Mouse (Mus musculus) mesoderm, embryonic 11.5 days (tissue): ENCODE measurements around the gene Rpl23.

Experiments
- DNase-seq: peaks from one replicate; pipeline ENCODE4 v3.0.0-alpha.2; 2012; ENCODE audit warnings: low read depth, low spot score

Gene Rpl23

DNA sequence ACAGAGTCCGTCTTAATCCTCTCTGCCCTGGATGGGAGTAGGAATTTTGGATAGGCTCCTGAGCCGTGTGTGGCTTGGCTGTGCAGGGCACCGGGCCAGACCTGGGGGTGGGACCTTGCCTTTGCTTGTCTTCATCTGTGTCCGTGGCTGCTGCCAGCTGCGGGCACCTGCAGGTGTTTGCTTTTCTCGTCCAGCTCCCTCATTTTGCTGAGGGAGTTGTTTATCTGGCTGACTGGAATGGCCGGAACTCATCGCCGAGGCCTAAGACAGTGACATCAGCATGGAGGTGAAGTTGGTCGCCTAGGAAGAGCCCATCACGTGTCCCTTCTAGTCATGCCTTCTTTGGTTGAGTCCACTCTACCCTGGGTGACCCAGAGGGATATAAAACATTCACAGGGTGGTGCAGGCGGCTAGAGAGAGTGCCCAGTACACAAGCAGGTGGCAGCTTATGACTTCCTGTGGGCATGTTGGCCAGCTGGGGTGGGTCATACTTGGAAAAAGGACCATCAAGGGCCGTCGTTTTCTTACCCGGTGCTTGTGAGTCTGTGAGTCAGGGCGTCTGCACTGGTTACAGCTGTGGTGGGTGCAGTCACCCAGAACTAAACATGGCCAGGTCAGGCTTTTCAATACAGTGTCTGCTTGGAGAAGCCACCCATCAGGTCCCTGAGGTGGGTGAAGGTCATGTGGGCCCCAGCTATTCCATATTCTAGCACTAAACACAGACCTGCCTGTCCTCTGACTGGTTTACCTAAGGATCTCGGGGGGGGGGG lies 31.7 kb upstream of the Rpl23 start:
- DNase-seq = no peak

DNA sequence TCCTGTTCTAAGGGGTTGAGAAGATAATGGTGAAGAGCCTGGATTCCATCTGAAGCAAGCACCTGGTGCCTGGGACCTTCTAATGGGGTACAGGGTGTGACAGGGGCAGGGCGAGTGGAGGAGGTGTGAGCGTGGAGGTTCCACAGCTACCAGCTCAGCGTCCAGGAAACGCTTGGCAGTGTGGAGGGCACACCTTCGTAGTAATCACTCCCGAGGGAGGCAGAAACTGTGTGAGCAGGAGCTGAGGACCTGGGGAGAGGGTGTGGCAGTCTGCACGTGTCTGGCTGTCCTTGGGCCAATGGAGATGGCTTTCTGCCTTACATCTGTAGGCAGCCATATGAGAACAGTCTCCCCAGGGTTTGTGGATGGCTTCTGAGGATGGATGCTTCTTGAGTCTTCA lies 30.8 kb upstream of the Rpl23 start:
- DNase-seq = no peak

DNA sequence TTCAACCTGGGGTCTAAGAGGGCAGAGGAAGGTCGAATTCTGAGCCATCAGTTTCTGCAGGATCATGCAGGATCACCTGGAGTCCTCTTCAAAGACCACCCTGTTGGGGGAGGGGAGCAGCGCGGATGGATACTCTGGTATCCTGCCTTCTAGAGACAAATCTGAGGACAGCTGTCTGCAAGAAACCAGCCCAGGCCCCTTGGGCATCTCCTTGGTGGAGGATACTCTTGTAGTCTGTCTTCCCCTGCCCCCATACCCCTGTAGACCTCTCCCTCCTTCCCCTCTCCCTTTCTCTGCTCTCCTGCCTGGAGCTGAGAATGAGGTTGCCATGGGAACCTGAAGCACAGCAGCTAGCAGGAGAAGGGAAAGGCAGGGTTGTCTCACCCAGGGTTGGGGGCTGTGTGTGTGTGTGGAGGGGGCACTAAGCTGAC lies 30.3 kb upstream of the Rpl23 start:
- DNase-seq = peak; percentile 78

DNA sequence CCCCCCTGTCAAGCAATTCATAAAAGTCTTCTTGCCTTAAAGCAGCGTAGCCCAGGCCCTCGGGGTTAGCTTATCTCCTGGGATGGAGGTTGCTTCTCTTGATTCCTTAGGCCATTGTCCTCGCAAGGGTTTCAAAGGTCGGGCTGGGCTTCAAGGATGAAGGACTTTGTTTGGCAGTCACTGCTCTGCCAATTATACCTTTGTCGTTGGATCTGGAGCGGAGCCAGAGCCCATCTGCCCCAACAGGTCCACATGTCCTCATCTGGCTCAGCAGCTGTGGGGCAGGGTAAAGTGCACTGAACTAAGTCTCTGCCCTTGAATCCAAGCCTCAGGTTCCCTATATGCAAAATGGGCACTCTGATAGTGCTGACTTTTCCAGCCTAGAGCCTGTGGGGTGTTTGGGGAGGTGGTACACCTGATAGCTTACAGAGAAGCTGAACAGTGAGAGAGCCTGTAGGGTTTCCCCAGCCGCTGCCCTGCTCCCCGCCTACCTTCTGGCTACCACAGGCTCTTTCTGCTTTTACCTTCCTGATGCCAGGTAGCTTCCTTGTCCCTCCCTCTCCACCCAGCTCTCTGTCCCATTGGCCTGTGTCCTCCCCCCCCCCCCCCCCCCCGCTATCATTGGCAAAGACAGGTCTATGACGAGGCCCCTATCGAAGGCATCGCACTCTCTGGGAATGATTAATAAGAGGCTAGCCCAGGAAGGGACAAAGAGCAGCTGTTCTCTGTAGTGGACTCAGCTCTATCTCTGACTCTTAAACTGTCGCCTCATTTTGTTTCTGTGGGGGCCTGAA lies 29.5 kb upstream of the Rpl23 start:
- no peak for DNase-seq

DNA sequence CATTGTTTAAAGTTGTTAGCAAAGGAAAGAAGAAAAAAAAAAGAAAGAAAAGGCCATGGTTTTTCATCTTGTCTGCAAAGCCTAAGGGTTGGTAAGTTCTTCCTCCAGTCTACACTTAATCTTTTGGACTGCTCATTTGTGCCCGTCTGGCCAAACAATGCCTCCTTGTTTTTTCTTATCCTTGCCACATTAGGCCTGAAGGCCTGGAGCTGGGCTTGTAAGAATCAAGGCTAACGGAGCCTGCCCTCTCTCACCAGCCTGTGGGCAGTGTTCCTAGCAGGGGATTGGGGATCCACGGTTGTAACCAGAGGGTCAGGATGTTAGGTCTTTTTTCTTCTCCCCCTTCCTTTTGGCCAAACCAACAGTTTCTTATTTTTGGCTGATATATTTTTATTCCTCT lies 28.7 kb upstream of the Rpl23 start:
- DNase-seq = no peak

DNA sequence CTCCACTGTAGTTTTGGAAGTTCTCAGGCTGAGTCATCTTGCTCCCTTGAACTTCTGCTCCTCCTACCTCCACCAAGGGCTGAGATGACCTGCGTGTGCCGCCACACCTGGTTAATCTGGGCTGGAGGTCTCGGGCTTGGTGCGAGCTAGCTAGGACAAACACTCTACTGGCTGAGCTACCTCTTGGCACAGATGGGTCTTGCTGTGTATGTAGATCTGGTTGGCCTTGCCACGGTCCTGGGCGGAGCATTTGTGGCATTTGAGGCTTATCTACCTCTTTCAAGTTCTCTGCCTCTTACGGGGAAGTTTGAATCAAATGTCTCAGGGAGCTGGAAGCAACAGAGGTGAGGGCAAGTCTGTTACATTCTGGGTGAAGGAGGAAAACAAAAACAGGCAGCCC lies 28.1 kb upstream of the Rpl23 start:
- no peak for DNase-seq

DNA sequence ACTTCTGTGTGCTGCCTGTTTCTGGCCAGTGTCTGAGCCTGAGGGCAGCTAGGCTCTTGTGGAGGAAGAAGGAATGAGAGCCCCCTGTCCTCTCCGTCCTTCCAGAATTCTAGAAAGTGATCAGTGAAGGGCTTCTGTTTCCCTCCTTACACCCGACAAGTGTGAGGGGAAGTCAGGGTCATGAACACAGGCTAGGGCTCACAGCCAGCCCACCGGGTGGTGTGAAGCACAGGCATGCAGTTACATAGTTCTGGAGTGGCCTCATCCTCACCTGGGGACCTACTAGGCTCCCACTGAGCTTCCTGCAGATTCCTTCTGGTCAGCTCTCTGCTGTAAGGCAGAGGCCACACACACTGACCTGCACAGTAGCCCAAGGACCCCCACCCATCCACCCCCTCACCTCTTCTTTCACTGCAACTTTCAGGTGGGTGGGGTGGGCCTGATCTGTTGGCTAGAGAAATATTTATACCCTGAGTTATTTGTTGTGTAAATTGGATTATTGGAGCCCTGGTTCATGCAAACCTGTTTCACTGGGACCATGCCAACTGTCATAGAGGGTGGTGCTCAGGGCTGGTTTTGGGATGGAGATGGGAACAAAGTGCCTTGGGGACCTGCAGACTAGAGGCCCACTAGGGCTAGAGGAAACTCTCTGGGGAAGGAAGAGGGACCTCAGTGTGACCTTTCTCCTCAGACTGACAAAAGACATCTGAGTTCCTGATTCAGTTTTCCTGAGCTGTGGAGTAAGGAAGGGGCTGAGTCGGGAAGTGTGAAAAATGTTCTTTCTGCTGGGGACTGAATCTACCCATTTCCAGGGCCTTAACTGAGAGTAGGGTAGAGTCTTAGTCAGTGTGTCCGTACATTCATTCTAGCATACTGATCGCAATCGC lies 27.2 kb upstream of the Rpl23 start:
- DNase-seq = no peak

DNA sequence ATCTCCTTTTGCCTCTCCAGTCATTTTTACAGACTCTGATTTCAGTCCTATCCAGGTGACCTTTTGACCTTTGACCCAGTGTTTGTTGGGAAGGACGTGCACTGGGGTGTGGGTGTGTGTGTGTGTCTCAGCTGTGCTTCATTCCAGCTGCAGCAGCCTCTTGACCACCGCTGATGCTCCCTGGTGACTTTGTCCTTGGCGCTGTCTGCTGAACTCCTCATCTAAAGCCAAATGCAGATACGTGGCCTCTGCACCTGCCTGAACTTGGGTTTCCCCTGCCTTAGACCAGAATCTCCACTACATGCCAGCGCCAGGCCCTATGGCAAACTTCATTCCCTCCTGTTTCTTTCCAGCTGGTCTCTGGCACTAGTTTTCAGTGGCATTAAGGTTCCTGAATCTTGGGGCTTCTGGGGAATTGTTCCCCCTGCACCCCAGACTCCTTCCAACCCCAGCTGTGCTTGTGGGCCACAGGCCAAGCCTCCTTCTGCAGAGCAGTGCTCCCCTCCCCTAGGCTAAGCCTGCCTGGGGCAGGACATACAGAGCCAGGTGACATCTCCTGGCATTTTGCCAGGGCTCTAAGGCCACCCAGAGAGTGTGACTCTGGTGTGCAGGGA lies 26.5 kb upstream of the Rpl23 start:
- DNase-seq = no peak

DNA sequence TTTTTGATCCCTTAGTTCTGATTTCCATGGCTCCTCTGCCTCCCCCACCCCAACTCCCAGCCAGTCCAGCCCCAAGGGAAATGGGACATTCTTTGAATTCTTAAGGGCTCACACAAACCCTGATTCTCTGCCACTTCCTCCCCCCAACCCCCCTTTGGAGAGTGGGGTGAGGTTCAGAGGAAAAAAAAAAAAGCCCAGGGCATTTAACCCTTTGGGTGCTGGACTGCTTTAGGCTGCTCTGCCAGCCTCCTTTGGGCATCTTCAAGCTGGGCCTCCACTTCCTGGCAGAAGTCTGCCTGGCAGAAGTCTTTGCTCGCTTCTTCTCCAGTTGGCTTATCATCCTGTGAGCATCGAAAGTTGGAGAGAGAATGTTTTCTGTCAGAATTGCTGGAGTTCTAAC lies 25.9 kb upstream of the Rpl23 start:
- DNase-seq = peak; percentile 82

DNA sequence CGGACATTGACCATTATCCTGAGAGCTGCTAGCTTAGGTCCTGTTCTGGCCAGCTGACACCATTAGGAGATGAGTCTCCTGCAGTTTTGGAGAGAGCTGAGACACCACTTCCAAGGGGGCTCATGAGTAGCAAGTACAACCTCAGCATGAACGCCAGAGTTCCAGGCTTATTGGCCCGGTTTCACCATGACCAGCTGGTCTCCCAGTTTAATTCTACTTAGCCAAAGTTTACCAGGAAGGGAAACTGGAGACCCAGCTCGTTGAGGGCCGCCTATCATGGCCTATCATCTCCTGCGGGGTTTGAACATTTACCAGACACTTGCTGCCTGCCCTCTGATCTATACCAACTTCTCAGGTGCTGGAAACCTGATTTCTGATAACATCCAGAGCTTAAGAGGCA lies 25.4 kb upstream of the Rpl23 start:
- DNase-seq = no peak

DNA sequence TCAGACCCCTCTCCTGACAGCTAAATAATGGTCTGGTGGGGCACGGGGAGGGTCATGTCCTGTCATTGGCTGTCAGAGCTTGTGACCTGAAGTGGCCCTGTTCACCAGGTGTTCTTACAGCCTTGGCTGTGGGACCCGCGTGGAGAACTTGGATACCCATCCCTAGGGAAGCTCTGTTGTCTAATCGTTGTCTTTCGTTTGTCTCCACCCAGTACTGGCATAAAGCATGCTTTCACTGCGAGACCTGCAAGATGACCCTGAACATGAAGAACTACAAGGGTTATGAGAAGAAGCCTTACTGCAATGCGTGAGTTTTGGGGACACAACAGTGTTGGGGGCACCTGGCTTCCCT lies 24.4 kb upstream of the Rpl23 start:
- DNase-seq = no peak

DNA sequence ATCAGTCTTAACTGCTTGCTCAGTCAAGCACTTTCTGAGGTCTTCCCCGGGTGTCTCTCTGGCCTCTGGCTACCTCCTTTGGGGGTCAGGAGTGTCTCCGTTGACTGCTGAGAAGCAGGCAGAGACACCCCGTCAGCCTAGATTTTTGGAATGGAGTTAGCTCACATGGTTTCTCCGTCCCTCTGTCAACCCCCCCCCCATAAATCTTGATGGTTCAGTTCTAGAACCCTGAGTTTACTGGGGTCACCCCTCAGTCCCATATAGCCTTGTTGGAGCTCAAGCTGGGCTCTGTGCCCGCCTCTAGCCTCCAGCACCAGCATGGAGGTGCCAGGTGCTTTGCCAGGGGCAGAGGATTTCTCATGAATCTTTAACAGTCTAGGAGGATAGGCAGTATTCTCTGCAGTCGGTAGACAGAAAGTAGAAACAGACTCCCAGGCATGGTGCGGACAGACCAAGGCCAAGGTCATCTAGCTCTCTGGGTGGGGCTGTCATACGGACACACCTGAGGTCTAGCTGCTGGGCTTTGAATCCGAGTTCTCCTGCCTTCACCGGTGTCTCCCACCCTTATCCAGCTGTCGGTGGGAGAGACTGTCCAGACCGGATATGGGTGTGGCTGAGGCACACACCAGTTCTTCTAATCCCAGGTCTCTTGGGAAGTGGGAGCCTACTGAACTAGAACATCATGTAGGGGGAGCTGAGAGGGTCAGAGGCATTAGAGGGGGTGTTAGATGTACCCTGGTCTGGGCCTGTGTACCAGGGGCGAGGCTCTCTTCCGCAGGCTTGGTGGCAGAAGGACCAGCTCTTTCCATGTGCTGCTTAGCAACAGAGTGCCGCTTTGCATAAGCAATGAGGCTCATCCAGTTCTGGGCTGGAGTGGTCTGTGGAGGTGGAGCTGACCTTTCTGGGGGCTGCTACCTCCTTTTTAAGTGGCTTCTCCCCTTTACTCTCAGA lies 23.7 kb upstream of the Rpl23 start:
- DNase-seq = no peak

DNA sequence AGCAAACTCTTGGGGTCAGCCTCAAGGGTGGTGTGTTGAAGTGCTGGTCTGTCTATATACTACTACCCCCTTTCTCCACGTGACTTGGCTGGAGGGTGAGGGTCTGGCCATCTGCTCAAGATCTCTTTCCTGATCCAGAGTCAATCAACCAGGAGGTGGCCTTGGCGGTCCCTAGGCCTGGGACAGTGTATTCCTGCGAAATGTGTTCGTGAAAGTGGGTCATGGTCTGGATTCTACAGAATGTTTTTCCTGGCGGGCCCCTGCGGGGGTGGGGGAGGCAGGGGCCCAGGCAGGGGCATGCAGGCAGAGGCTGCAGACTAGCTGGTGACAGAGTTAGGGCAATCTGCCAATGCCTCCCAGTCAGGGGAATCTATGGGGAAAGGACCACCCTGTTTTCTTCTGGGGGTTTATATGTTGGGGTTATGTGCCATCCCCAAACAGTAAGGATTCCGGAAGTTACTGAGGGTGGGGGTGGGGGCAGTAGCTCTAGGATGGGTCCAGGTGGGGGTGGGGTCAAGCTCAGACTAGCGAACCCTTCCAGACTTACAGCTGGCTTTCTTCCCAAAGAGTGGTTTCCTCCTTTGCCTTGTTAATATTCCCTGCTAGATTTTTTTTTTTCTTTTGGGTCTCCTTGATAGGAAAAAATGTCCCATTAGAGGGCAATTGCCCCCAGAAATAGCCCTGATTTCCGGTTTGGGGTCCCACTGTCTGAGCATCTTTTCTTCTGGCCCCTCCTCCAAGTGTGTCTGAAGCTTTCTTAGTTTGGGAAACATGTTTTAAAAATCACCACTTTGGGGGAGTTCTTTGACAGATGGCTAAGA lies 22.8 kb upstream of the Rpl23 start:
- DNase-seq = no peak

DNA sequence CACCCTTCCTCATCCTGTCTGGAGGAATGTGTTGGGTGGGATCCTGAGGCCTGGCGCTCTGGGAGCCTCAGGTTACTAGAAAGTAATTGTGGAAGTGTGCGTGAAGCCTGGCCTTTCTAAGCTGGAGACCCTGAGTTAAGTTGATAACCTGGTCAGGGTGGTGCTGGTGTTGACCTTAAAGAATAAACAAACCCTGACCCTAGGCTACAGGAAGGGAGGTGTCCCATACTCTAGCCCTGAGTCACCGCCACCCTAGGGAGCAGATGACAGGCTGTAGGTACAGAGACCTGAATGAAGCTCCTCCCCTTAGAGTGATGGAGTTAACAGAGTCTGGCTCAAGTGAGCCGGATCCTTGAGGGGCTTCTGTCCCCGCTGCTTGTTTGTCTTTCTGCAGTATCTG lies 21.6 kb upstream of the Rpl23 start:
- DNase-seq = no peak

DNA sequence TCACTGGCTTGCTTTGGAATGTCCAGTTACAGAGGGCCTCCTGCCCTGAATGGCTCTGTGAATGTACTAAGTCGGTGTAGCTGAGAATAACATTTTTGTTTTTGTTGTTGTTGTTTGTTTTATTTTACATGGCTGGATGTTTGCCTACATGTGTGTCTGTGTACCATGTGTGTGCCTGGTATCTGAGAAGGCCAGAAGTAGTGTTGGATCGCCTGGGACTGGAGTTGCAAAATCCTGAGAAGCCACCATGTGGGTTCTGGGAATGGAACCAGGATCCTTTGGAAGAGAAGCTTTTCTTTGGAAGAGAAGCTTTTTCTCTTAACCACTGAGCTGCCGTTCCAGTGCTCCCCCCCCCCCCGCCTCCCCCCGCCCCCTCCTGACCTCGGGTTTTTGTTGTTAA lies 20.3 kb upstream of the Rpl23 start:
- no peak for DNase-seq

DNA sequence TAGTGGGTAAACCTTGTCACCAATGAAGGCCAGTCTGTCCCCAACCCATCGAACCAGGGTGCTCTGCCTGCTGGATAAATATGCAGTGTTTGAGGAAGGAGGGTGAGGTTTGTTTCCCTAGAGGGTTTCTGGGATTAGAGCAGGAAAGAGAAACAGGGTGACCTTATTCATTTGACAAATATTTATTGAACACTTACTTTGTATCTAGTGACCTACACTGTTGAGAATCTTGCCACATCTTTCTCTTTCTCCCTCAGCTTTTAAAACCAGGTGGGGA lies 19.9 kb upstream of the Rpl23 start:
- no peak for DNase-seq

DNA sequence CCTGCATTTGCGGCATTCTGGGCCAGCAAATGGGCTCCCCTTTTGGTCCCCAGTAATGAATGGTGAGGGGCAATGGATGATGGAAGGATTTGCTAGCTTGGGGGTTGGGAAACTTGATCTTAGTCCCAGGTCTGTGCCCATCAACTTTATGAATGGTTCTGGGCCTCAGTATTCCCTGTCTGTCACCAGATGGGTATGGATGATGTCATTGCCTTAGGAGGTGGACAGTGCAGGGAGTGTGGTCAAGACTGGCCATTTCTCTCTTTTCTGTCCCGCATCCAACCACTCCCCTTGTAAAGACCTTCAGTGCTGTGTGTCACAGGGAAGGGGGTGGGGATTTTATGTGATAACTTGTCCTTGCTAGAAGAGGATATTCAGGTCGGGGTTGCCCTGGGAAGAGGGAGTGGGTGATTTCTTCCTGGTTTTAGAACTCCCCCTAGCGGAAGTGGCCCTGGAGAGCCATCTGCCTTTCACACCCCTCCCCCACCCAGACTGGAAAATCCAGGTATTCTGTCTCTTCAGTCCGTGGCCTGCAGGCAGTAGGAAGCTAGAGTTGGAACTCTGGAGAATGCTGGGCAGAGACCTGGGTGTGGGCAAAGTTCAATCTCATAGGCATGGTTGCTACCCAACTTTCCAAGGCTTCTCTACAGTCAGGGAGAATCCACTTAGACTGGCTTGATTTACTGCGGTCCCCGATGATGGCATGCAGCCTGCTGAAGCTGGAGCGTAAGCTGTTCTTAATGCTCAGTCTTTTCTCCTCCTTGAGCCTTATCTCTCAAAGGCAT lies 19.4 kb upstream of the Rpl23 start:
- DNase-seq = peak; percentile 60

DNA sequence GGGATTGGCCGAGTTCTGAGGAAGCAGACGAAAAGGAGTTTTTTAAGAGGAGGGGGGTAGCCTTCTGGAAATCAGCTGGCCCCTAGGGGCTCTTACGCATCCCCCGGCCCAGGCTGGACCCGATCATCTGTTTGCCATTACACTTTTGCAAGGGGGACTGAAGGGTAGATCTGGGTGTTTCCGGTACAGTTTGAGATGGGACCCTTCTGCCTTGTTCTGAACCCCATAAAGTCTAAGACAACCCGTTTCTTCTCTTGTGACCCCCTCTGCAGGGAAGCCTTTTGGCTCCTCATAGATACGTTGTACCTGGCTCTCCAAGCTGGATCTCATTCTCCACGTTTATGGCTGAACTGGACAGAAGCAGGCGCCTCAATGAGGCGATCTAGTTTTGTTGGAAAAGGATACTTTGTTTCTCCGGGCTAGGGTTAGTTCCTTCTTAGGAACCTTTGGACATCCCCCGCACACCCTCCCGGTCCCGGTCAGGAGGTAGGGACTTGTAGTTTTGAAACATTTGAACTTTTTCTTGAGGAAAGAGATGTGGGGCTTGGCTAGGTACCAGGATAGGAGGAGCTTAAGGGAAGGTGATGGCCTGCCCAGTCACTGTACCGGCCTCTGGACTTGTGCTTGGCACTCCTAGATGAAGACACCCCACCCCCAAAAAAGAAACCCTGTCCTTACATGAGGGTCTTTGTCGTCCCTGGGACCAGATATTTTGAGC lies 18.6 kb upstream of the Rpl23 start:
- DNase-seq = no peak
